Mouse (Mus musculus) limb, embryonic 13.5 days (tissue): Measurements from ENCODE around the gene Gm8122. TPM values are rescaled to one million over a fixed set of nuclear protein-coding genes. Genes with fewer than 3 reads are reported as not detected.
"Not testable (repeated sequence)": the region's sequence is repeated elsewhere in the genome, so short reads cannot be mapped to it uniquely, and the experiment has no call there.

Experiments
- ATAC-seq: fragments of 200-750 bp; cut with Nextera tagmentation; 2 replicates; pipeline ENCODE4 v1.8.0; 2017; ENCODE audit warnings: low read depth, moderate number of reproducible peaks, moderate TSS enrichment; ENCODE audit not compliant: low FRiP score
- H3K27ac ChIP-seq: fragments of 300-500 bp; sonication (generic); 2 replicates; pipeline ENCODE4 v1.5.1; 2015; ENCODE audit warnings: inconsistent platforms, mild to moderate bottlenecking, moderate library complexity
- H3K27me3 ChIP-seq: fragments of 300-500 bp; sonication (generic); 2 replicates; pipeline ENCODE4 v1.6.1; 2015; ENCODE audit warnings: mild to moderate bottlenecking, inconsistent platforms
- H3K36me3 ChIP-seq: fragments of 300-500 bp; sonication (generic); 2 replicates; pipeline ENCODE4 v1.6.1; 2015; ENCODE audit warnings: inconsistent platforms, mild to moderate bottlenecking, moderate library complexity
- H3K4me1 ChIP-seq: fragments of 300-500 bp; sonication (generic); 2 replicates; pipeline ENCODE4 v1.6.1; 2015; ENCODE audit warnings: inconsistent platforms
- H3K4me2 ChIP-seq: fragments of 300-500 bp; sonication (generic); replicated peaks from 2 replicates; pipeline ENCODE4 v1.6.1; 2015; ENCODE audit warnings: inconsistent platforms, mild to moderate bottlenecking, moderate library complexity
- H3K4me3 ChIP-seq: fragments of 300-500 bp; sonication (generic); 2 replicates; pipeline ENCODE4 v1.5.1; 2015; ENCODE audit warnings: moderate library complexity, mild to moderate bottlenecking, inconsistent platforms
- H3K9ac ChIP-seq: fragments of 300-500 bp; sonication (generic); 2 replicates; pipeline ENCODE4 v1.6.1; 2015; ENCODE audit warnings: mild to moderate bottlenecking, inconsistent platforms
- H3K9me3 ChIP-seq: fragments of 300-500 bp; sonication (generic); 2 replicates; pipeline ENCODE4 v1.6.1; 2016; ENCODE audit warnings: inconsistent platforms
- WGBS: fragments of 180-500 bp; shearing (Covaris S2); methylation state at CpG from one replicate; pipeline ENCODE4 v1.1.7; 2015; 5-methylcytosine and 5-hydroxymethylcytosine counted together
- polyA plus RNA-seq: library from polyadenylated mRNA; unstranded; fragments of >200 nt; fragmentation: Nextera tagmentation; extraction: Ambion mirVana; gene quantifications from 2 replicates; pipeline ENCODE4 v1.2.1, GENCODE M21; 2015

Gene Gm8122
- polyA plus RNA-seq, 1 experiment from 2014 or later: not detected

DNA sequence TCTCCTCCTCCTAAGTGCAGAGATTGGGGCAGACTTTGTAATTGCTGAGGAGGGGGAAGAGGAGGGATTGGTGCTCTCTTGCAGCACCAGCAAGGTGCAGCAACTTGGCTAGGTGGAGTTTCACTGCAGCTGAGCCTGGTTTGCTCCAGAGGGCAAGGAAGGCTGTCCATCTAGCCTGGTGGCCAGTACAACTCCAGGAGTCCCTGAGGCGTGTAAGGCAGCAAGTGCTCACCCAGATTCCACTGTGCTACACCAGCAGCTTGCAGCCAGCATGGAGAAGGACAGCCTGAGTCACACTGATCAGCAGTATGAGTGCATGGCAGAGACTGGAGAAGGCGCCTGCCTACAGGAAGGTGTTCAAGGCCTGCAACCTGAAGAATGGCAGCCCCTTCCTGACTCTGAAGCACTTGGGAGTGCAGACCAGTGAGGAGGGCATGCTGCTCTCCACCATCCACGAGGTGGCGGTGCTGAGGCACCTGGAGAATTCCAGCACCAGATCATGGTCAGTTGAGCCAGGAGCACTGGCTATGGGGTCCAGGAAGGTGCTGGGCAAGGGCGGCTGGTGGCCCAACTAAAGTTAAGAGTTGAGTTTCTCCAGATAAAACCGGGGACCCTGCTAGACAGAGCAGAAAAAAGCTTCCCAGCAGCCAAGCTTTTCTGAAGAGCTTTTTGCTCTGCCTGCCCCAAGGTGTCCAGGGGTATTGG lies 15.6 kb upstream of the Gm8122 start:
- WGBS: 34% methylated on average over 5 of the region's 6 CpGs
- H3K4me1 ChIP-seq, H3K4me2 ChIP-seq, H3K9me3 ChIP-seq, H3K4me3 ChIP-seq, H3K27me3 ChIP-seq, H3K27ac ChIP-seq, H3K36me3 ChIP-seq, ATAC-seq, H3K9ac ChIP-seq: not testable (repeated sequence)

DNA sequence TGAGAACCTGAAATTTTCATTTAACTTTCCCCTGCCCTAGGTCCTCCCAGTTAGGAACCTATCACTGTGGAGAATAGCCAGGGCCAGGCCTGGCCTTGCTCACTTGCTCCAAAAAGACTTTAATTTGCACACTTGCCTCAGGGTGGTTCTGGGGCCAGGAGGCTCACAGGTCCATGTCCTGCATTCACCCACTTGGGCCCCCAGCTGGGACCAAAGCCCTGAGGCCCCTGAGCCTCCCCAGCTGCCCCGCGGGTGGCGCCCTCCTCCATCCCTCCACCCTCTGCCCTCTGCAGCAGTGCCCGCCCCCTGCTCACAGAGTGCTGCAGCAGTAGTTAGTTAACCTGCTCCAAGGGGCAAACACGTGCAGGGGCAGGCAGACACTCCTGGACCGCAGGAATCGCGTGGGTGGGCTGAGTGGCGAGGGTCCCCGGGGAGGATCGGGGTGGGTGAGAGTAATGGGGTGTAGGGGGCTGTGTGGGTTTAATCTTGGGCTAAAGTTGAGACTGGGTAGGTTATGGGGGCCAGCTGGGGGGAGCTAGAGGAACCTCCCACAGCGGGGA lies 14.6 kb upstream of the Gm8122 start:
- WGBS: 15% methylated on average over 10 of the region's 12 CpGs
- H3K4me1 ChIP-seq, H3K27me3 ChIP-seq, H3K9ac ChIP-seq, ATAC-seq, H3K27ac ChIP-seq, H3K9me3 ChIP-seq, H3K4me2 ChIP-seq, H3K36me3 ChIP-seq, H3K4me3 ChIP-seq: not testable (repeated sequence)

DNA sequence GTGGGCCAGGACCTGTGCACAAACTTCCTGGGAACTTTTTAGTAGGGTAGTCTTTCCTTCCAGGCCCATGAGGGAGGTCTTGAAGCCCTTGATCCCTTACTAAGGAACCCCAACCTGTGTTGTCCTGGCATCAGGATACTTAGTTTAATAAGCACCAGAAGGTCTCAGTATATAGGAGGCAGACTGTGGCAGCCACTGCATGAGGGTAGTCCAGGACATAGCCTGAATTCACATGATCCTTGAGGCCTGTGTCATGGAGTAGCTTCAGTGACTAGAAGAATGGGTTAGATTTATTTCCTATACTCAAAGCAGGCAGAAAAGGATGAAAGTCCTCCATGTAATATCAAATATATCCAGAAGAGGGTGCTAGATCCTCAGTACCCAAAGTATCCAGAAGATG lies 2.7 kb upstream of the Gm8122 start:
- H3K9me3 ChIP-seq, H3K27ac ChIP-seq, ATAC-seq, H3K4me2 ChIP-seq, H3K9ac ChIP-seq, H3K27me3 ChIP-seq, H3K4me3 ChIP-seq, H3K4me1 ChIP-seq, H3K36me3 ChIP-seq: not testable (repeated sequence)

Other genes with a start within 250 kb of the Gm8122 start
- gene Gm8082, start 241.7 kb downstream of the Gm8122 start, polyA plus RNA-seq: not detected in 2 replicates
- gene Gm10376, start 219.7 kb downstream of the Gm8122 start, polyA plus RNA-seq: not detected in 2 replicates
- not detected in 2 replicates for gene Gm8094, start 158.7 kb downstream of the Gm8122 start, polyA plus RNA-seq
- gene Gm8104, start 134.7 kb downstream of the Gm8122 start, polyA plus RNA-seq: 0.08 TPM in 1 of 2 replicates, not detected in the other
- not detected in 2 replicates for gene Gm7233, start 55.4 kb downstream of the Gm8122 start, polyA plus RNA-seq
- gene Gm8126, start 23.3 kb upstream of the Gm8122 start, polyA plus RNA-seq: not detected in 2 replicates
- gene Gm9732, start 39.7 kb upstream of the Gm8122 start, polyA plus RNA-seq: not detected in 2 replicates
- gene Gm8127, start 58.5 kb upstream of the Gm8122 start, polyA plus RNA-seq: not detected in 2 replicates
- gene 1700001F09Rik, start 112.5 kb upstream of the Gm8122 start, polyA plus RNA-seq: not detected in 2 replicates
- gene Gm8138, start 181.0 kb upstream of the Gm8122 start, polyA plus RNA-seq: not detected in 2 replicates